Mouse (Mus musculus) heart, embryonic 14.5 days (tissue): Measurements from ENCODE around the gene Scn3b. TPM values are rescaled to one million over a fixed set of nuclear protein-coding genes. Genes with fewer than 3 reads are reported as not detected.

ENCODE experiments used
- ATAC-seq: fragments of 200-750 bp; cut with Nextera tagmentation; 2 replicates; pipeline ENCODE4 v1.8.0; 2017; ENCODE audit warnings: low read depth, moderate TSS enrichment; ENCODE audit not compliant: insufficient number of reproducible peaks, insufficient read depth, low FRiP score
- H3K27ac ChIP-seq, 2 experiments: fragments of 200-500 bp in 1 of 2; fragments of 300-500 bp in 1 of 2; sonication (generic) in 1 of 2; replicated peaks in 1 of 2; 2 replicates each; pipeline ENCODE4 v1.5.1; 2012 to 2014; ENCODE audit warnings: low read depth in 2 of 2, low read length in 2 of 2, control low read depth in 1 of 2, mild to moderate bottlenecking in 1 of 2, mixed read lengths in 1 of 2; ENCODE audit not compliant: control insufficient read depth in 1 of 2, insufficient read depth in 1 of 2
- H3K27me3 ChIP-seq: fragments of 300-500 bp; sonication (generic); 2 replicates; pipeline ENCODE4 v1.6.1; 2014; ENCODE audit warnings: mild to moderate bottlenecking, low read length, control low read depth; ENCODE audit not compliant: control insufficient read depth, insufficient read depth
- H3K36me3 ChIP-seq: fragments of 300-500 bp; sonication (generic); 2 replicates; pipeline ENCODE4 v1.6.1; 2014; ENCODE audit warnings: mild to moderate bottlenecking, control low read depth, low read length, mixed read lengths; ENCODE audit not compliant: control insufficient read depth, insufficient read depth
- H3K4me1 ChIP-seq, 2 experiments: fragments of 200-500 bp in 1 of 2; fragments of 300-500 bp in 1 of 2; sonication (generic) in 1 of 2; 2 replicates each; pipeline ENCODE4 v1.6.1; 2012 to 2014; ENCODE audit warnings: low read length in 2 of 2, control low read depth in 1 of 2, mixed read lengths in 1 of 2; ENCODE audit not compliant: control insufficient read depth in 2 of 2, insufficient read depth in 2 of 2
- H3K4me2 ChIP-seq: fragments of 300-500 bp; sonication (generic); 2 replicates; pipeline ENCODE4 v1.6.1; 2014; ENCODE audit warnings: mild to moderate bottlenecking, low read length
- H3K4me3 ChIP-seq, 2 experiments: fragments of 200-500 bp in 1 of 2; fragments of 300-500 bp in 1 of 2; sonication (generic) in 1 of 2; 2 replicates each; pipeline ENCODE4 v1.5.1; 2012 to 2014; ENCODE audit warnings: low read length in 2 of 2, mild to moderate bottlenecking in 2 of 2, control low read depth in 1 of 2, low read depth in 1 of 2, moderate library complexity in 1 of 2; ENCODE audit not compliant: control insufficient read depth in 1 of 2, insufficient read depth in 1 of 2
- H3K9ac ChIP-seq: fragments of 300-500 bp; sonication (generic); 2 replicates; pipeline ENCODE4 v1.6.1; 2014; ENCODE audit warnings: mild to moderate bottlenecking, low read length
- H3K9me3 ChIP-seq: fragments of 300-500 bp; sonication (generic); 2 replicates; pipeline ENCODE4 v1.6.1; 2016; ENCODE audit warnings: low read length, control low read depth; ENCODE audit not compliant: control insufficient read depth
- WGBS: fragments of 180-500 bp; shearing (Covaris S2); extraction: QIAGEN DNeasy Blood & Tissue Kit; methylation state at CpG from one replicate; pipeline ENCODE4 v1.1.7; 2014; 5-methylcytosine and 5-hydroxymethylcytosine counted together
- polyA plus RNA-seq: library from polyadenylated mRNA; unstranded; fragments of >200 nt; fragmentation: Nextera tagmentation; extraction: Ambion mirVana; gene quantifications from 2 replicates; pipeline ENCODE4 v1.2.1, GENCODE M21; 2014

Scn3b gene
- polyA plus RNA-seq, 1 experiment from 2014 or later = 1.5 TPM

DNA sequence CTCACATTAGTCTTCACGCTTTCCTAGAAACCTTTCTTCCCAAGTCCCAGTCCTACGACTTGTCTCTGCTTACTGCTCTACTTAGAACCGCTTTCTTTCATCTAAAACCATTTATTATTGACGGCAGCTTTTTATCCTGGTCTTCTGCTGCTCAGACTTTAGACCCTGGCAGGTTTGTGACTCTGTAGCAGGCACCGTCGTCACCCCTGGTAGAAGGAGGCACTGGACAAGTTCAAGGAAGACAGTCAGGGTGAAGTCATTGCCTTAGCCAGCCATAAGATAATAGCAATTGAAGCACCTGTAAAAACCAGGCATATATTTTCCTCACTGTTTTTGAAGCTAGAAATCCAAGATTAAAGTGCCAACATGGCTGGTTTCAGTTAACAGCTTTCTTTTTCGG, 33.8 kb upstream of the Scn3b start:
- no peak overlapping the region for H3K27ac ChIP-seq
- ATAC-seq = no peak
- H3K27me3 ChIP-seq = peaks cover 7% of the 10 kb centered on the region
- H3K4me1 ChIP-seq = no peaks in the 10 kb centered on the region
- H3K9me3 ChIP-seq = peaks cover 4% of the 10 kb centered on the region; the same call in 1 of the 2 replicates
- H3K36me3 ChIP-seq = no peaks in the 10 kb centered on the region
- no peak overlapping the region for H3K9ac ChIP-seq
- no peak overlapping the region for H3K4me3 ChIP-seq
- H3K4me2 ChIP-seq = no peak overlapping the region
- WGBS = 86% methylated on average over 7 of the region's 7 CpGs

DNA sequence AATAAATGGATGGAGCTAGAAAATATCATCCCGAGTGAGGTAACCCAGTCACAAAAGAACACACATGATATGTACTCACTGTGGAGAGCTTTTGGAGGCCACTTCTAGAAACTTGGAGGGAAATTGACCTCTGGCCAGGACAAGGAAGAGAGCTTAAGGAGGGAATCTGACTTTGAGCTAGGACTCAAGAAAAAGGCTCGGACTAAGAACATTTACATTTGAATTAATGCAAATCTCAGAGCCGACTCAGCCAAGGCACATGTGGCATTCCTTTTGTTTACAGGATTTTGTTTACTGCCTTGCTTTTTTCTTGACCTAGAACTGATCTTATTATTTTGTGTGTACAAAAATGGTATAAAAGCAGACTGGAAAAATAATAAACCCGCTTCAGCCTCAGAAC, 29.3 kb upstream of the Scn3b start:
- 36% methylated on average over 4 of the region's 4 CpGs for WGBS
- no peak overlapping the region for H3K4me3 ChIP-seq
- no peak for ATAC-seq
- H3K27me3 ChIP-seq = peaks cover 11% of the 10 kb centered on the region
- peaks cover 3 to 4% of the 10 kb centered on the region in 2 experiments; a peak in 2 of 4 replicates for H3K4me1 ChIP-seq
- H3K9ac ChIP-seq = no peak overlapping the region
- H3K27ac ChIP-seq = no peak overlapping the region
- H3K4me2 ChIP-seq = no peak overlapping the region
- H3K36me3 ChIP-seq = no peaks in the 10 kb centered on the region
- H3K9me3 ChIP-seq = no peaks in the 10 kb centered on the region

DNA sequence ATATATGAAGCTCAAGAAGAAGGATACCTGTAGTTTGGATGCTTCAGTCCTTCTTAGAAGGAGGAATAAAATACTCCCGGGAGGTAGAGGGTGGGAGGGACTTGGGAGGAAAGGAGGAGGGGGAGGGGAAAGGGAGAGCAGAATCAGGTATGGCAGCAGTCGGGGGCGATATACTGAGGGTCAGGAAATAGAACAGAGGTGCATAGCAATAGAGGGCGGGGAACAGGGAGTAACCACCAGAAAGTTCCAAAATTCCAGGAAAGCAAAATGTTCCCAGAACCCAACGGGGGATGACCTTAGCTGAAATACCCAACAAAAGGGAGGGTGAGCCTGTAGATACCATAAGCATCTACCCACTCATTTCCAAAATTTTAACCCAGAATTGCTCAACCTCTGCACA, 28.7 kb upstream of the Scn3b start:
- 38% methylated on average over 5 of the region's 5 CpGs for WGBS
- Histone ChIP-seq H3K27ac (no peak overlapping the region), H3K4me1 (peaks cover 4% of the 10 kb centered on the region in 2 experiments; a peak in 2 of 4 replicates), H3K9ac (no peak overlapping the region), H3K4me3 (no peak overlapping the region), H3K4me2 (no peak overlapping the region), H3K9me3 (no peaks in the 10 kb centered on the region), H3K27me3 (peaks cover 11% of the 10 kb centered on the region), H3K36me3 (no peaks in the 10 kb centered on the region)
- no peak for ATAC-seq

DNA sequence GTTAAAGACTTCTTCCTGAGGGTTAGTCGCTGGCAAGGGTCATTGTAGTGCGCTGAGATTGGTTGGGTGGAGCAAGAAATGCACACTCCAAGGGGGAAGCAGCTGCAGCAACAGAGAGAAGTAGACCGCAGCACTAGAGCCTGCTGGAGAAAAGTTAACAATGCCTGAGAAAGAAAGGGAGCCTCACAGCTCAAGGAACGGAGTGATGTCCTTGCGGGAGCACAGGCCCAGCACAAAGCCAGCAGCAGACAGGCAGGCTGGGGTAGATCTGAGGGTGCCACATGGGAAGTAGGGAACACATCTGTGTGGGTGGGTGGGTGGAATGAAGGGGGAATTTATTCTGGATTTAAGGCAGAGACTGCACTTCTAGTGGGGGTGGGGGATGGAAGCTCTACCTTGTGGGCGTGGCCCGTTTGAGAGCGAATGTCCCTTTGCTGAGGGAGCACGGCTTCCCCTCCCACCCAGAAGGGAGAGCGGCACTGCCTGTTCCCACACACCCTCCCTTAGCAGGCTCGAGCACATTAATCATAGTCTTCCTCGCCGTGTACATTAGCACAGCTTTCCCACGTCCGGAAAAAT, 27.7 kb upstream of the Scn3b start:
- WGBS = 2% methylated on average over 15 of the region's 15 CpGs
- Histone ChIP-seq H3K4me3 (peak overlapping the region; percentile 39 to 46), H3K4me2 (peak overlapping the region; percentile 62), H3K9me3 (no peaks in the 10 kb centered on the region), H3K27ac (no peak overlapping the region), H3K27me3 (peaks cover 11% of the 10 kb centered on the region), H3K9ac (peak overlapping the region; percentile 52), H3K36me3 (no peaks in the 10 kb centered on the region), H3K4me1 (peaks cover 7 to 10% of the 10 kb centered on the region in 2 experiments; a peak in 2 of 4 replicates)
- ATAC-seq = no peak; the same call in 1 of the 2 replicates

DNA sequence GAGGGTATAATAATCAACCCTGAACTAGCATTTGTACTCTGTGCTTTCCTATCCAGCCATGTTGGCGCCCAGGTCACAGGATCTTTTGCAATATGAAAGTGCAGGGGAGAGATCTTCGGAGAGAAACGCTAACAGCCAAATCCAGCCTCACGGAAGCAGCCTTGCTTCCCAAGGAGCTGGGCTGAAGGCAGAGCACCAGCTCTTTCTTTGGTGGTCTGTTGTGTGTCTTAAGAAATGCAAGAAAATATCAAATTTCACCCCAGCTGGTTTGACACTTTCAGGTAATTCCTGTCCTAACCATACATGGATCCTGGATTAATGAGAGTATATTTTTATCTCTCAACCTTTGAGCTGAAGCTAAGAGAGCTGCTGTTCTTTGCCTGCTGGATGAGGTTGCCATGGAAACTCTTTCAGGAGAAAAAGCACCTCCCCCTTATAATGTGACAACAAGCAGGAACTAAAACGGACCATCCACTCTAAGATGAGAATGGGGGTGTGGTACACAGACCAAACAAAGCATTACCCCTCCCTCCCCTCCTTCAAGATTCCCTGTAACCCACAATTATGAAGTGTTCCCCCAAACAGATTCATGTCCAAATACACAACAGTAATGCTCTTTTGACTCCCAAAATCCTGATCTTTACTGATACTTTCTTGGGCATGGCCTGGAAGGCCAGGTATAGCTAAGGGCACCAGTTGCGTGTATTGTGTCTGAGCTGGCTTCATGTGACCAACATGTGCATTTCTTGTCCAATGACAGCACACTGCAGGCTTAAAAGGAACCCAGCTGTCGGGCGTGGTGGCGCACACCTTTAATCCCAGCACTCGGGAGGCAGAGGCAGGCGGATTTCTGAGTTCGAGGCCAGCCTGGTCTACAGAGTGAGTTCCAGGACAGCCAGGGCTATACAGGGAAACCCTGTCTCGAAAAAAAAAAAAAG, 26.8 kb upstream of the Scn3b start:
- Histone ChIP-seq H3K27ac (peak overlapping the region in 1 of 2 experiments; percentile 35; a peak in 1 of 4 replicates), H3K4me2 (peak overlapping the region; percentile 62), H3K4me3 (peak overlapping the region; percentile 39 to 46), H3K9me3 (no peaks in the 10 kb centered on the region), H3K9ac (peak overlapping the region; percentile 52), H3K27me3 (peaks cover 11% of the 10 kb centered on the region), H3K36me3 (no peaks in the 10 kb centered on the region), H3K4me1 (peaks cover 7 to 17% of the 10 kb centered on the region in 2 experiments; a peak in 2 of 4 replicates)
- no peak for ATAC-seq
- WGBS = 57% methylated on average over 13 of the region's 13 CpGs

DNA sequence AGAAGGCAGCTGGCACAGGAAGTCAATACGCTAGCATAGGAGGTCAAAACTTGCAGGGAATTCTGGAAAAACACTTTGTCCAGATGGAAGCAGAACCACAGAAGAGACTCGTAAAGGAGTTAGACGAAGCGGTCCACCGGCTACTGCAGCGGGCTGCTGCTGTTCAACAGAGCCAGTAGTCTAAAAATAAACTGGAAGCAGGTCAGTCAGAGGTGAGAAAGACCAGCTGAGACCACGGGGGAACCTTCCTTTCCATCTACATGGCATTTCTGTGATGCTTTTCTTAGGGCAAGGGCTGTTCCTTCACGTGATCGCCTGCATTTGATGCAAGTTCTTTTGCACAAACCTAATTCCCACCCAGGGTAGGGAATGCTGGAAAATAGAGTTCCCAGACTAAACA, 23.6 kb upstream of the Scn3b start:
- Histone ChIP-seq H3K9ac (no peak overlapping the region), H3K36me3 (no peaks in the 10 kb centered on the region), H3K27ac (peak overlapping the region; percentile 72 to 74), H3K4me3 (no peak overlapping the region), H3K9me3 (peaks cover 5% of the 10 kb centered on the region; the same call in 1 of the 2 replicates), H3K4me1 (peaks cover 7 to 17% of the 10 kb centered on the region in 2 experiments; a peak in 2 of 4 replicates), H3K27me3 (peaks cover 2% of the 10 kb centered on the region), H3K4me2 (peak overlapping the region; percentile 19)
- ATAC-seq = no peak
- 21% methylated on average over 9 of the region's 9 CpGs for WGBS

DNA sequence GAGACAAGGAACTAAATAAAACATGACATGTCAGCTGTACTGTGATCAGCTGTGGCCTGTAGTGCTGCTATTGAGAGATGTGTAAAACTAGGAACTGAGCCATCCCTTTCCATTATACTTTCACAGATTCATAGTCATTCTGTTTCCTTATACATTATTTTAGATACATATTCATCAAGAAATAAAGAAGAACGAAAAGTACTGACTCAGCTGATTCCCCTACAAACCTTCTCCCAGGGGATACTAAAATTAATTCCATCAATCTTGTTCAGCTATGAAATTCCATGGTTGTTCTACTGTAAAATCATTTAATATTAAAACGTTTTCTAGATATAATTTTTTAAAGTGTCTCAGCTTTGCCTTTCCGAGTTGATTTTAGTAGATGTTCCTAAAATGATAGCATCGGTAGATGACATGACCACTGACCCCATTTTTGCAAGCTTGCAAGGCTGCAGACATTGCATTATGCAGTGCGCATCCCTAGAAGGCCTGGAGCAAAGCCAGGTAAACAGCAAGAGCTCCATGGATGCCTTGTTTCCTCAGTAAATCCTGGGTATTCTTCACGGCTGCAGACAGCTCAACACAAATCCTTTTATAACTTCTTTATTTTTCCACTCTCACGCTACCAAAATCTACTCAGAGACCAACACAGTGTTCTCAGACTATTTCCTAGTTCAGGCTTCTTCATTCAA, 22.9 kb upstream of the Scn3b start:
- no peak overlapping the region for H3K9ac ChIP-seq
- peak overlapping the region; percentile 72 to 74 for H3K27ac ChIP-seq
- peaks cover 6 to 16% of the 10 kb centered on the region in 2 experiments; a peak in 2 of 4 replicates for H3K4me1 ChIP-seq
- peaks cover 5% of the 10 kb centered on the region; the same call in 1 of the 2 replicates for H3K9me3 ChIP-seq
- ATAC-seq = no peak
- H3K4me2 ChIP-seq = peak overlapping the region; percentile 19
- 81% methylated on average over 7 of the region's 7 CpGs for WGBS
- no peak overlapping the region for H3K4me3 ChIP-seq
- no peaks in the 10 kb centered on the region for H3K27me3 ChIP-seq
- no peaks in the 10 kb centered on the region for H3K36me3 ChIP-seq
